Mouse (Mus musculus) forebrain, embryonic 16.5 days (tissue): Measurements from ENCODE around the gene Nlgn2. TPM values are rescaled to one million over a fixed set of nuclear protein-coding genes. Genes with fewer than 3 reads are reported as not detected.

ENCODE experiments used
- ATAC-seq: fragments of 200-750 bp; cut with Nextera tagmentation; 2 replicates; pipeline ENCODE4 v1.8.0; 2017; ENCODE audit warnings: mild to moderate bottlenecking, moderate library complexity
- H3K27ac ChIP-seq: fragments of 300-500 bp; sonication (generic); 2 replicates; pipeline ENCODE4 v1.5.1; 2014; ENCODE audit warnings: low read length, control low read depth
- H3K27me3 ChIP-seq: fragments of 300-500 bp; sonication (generic); replicated peaks from 2 replicates; pipeline ENCODE4 v1.6.1; 2014; ENCODE audit warnings: low read length; ENCODE audit not compliant: control insufficient read depth, insufficient read depth
- H3K36me3 ChIP-seq: fragments of 300-500 bp; sonication (generic); 2 replicates; pipeline ENCODE4 v1.6.1; 2014; ENCODE audit not compliant: control insufficient read depth, insufficient read depth
- H3K4me1 ChIP-seq: fragments of 300-500 bp; sonication (generic); replicated peaks from 2 replicates; pipeline ENCODE4 v1.6.1; 2014; ENCODE audit warnings: low read length; ENCODE audit not compliant: control insufficient read depth, insufficient read depth
- H3K4me2 ChIP-seq: fragments of 300-500 bp; sonication (generic); 2 replicates; pipeline ENCODE4 v1.6.1; 2014; ENCODE audit warnings: mild to moderate bottlenecking, low read length, control low read depth
- H3K4me3 ChIP-seq: fragments of 300-500 bp; sonication (generic); replicated peaks from 2 replicates; pipeline ENCODE4 v1.5.1; 2014; ENCODE audit warnings: mild to moderate bottlenecking, low read length, control low read depth
- H3K9ac ChIP-seq: fragments of 300-500 bp; sonication (generic); replicated peaks from 2 replicates; pipeline ENCODE4 v1.6.1; 2014; ENCODE audit warnings: low read depth, low read length, control low read depth
- H3K9me3 ChIP-seq: fragments of 300-500 bp; sonication (generic); 2 replicates; pipeline ENCODE4 v1.6.1; 2016; ENCODE audit warnings: low read length; ENCODE audit not compliant: control insufficient read depth
- WGBS: fragments of 180-500 bp; shearing (Covaris S2); extraction: QIAGEN DNeasy Blood & Tissue Kit; methylation state at CpG from one replicate; pipeline ENCODE4 v1.1.7; 2014; 5-methylcytosine and 5-hydroxymethylcytosine counted together
- polyA plus RNA-seq: library from polyadenylated mRNA; unstranded; fragments of >200 nt; fragmentation: Nextera tagmentation; extraction: Ambion mirVana; gene quantifications from 2 replicates; pipeline ENCODE4 v1.2.1, GENCODE M21; 2015

The Nlgn2 gene
- 18.7 and 22.8 TPM in 2 replicates for polyA plus RNA-seq

DNA sequence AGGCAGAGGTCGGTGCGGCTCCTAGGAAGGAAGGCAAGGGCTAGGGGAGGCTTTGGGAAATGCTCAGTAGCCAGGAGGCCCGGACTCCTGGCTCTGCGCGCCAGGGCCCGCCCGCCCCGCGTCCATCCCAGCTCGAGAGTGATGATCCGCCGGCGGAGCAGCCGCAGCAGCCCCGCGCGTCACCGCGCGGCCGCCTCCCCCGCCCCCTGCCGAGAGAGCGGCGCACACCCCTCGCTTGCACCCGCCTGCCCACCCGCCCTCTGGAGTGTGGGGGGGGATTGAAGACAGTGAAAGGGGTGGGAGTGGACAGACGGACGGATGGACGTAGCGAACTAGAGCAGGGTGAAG is at the start of gene Nlgn2:
Gene Nlgn2, minus strand, starts transcription at position 181 of the 348 bp plus-strand sequence.
- H3K4me2 ChIP-seq, result peak within 1 kb of the TSS; percentile 93
- H3K4me3 ChIP-seq, result peak within 1 kb of the TSS; percentile 79
- H3K4me1 ChIP-seq, result peaks cover 41% of the 10 kb centered on the region
- peak within 1 kb of the TSS; percentile 90 for H3K27ac ChIP-seq
- WGBS, result under 1% methylated on average over 31 of the region's 32 CpGs
- peak within 1 kb of the TSS; percentile 92 for H3K9ac ChIP-seq
- peaks cover 3% of the 10 kb centered on the region; the same call in 1 of the 2 replicates for H3K36me3 ChIP-seq
- ATAC-seq, result peak; percentile 72
- H3K9me3 ChIP-seq, result no peaks in the 10 kb centered on the region
- H3K27me3 ChIP-seq, result no peaks in the 10 kb centered on the region

- Histone ChIP-seq H3K36me3 (no peaks in the 10 kb centered on the region), H3K4me1 (no peaks in the 10 kb centered on the region), H3K9me3 (no peaks in the 10 kb centered on the region), H3K4me3 (no peak overlapping the region), H3K27ac (no peak overlapping the region), H3K4me2 (no peak overlapping the region), H3K9ac (no peak overlapping the region), H3K27me3 (0 out of 2 replicates have a peak, but pooled peaks cover 2% of the 10 kb centered on the region)
- 74% methylated on average over 8 of the region's 8 CpGs for WGBS
- no peak for ATAC-seq
Measured at GRCm38 (mm10) chr11:69886907-69887635, 49.5 kb upstream of the Nlgn2 start.

- no peak for ATAC-seq
- H3K4me3 ChIP-seq, result no peak overlapping the region
Measured at GRCm38 (mm10) chr11:69884663-69885062, 47.1 kb upstream of the Nlgn2 start.

GRCm38 (mm10) chr11:69884240-69884639 is 46.7 kb upstream of the Nlgn2 start:
- no peak overlapping the region for H3K27ac ChIP-seq
- no peak overlapping the region for H3K9ac ChIP-seq
- no peaks in the 10 kb centered on the region for H3K36me3 ChIP-seq
- H3K4me1 ChIP-seq, result peaks cover 14% of the 10 kb centered on the region
- peaks cover 5% of the 10 kb centered on the region; the same call in 1 of the 2 replicates for H3K27me3 ChIP-seq
- no peak overlapping the region for H3K4me2 ChIP-seq
- H3K9me3 ChIP-seq, result no peaks in the 10 kb centered on the region
- H3K4me3 ChIP-seq, result no peak overlapping the region
- WGBS, result 80% methylated on average over 9 of the region's 9 CpGs
- no peak for ATAC-seq

More at GRCm38 (mm10) chr11:69884663-69885062, 47.1 kb upstream of the Nlgn2 start:
- Histone ChIP-seq H3K4me2 (no peak overlapping the region), H3K9ac (no peak overlapping the region), H3K36me3 (no peaks in the 10 kb centered on the region), H3K27me3 (peaks cover 5% of the 10 kb centered on the region; the same call in 1 of the 2 replicates), H3K4me1 (peaks cover 14% of the 10 kb centered on the region), H3K9me3 (no peaks in the 10 kb centered on the region), H3K27ac (no peak overlapping the region)
- WGBS, result 78% methylated on average over 8 of the region's 8 CpGs

GRCm38 (mm10) chr11:69883527-69884151 is 46.1 kb upstream of the Nlgn2 start:
- WGBS, result 91% methylated on average over 8 of the region's 8 CpGs
- no peak overlapping the region for H3K27ac ChIP-seq

GRCm38 (mm10) chr11:69883066-69883465 is 45.5 kb upstream of the Nlgn2 start:
- H3K36me3 ChIP-seq, result no peaks in the 10 kb centered on the region
- H3K4me3 ChIP-seq, result no peak overlapping the region
- peaks cover 5% of the 10 kb centered on the region; the same call in 1 of the 2 replicates for H3K27me3 ChIP-seq
- H3K9me3 ChIP-seq, result no peaks in the 10 kb centered on the region
- no peak for ATAC-seq
- 63% methylated on average over 4 of the region's 4 CpGs for WGBS
- no peak overlapping the region for H3K27ac ChIP-seq
- H3K9ac ChIP-seq, result no peak overlapping the region
- peaks cover 14% of the 10 kb centered on the region for H3K4me1 ChIP-seq
- H3K4me2 ChIP-seq, result no peak overlapping the region

More at GRCm38 (mm10) chr11:69883527-69884151, 46.1 kb upstream of the Nlgn2 start:
- ATAC-seq, result no peak
- no peak overlapping the region for H3K9ac ChIP-seq
- no peaks in the 10 kb centered on the region for H3K36me3 ChIP-seq
- no peaks in the 10 kb centered on the region for H3K9me3 ChIP-seq
- peaks cover 14% of the 10 kb centered on the region for H3K4me1 ChIP-seq
- H3K4me2 ChIP-seq, result no peak overlapping the region
- H3K27me3 ChIP-seq, result peaks cover 5% of the 10 kb centered on the region; the same call in 1 of the 2 replicates
- no peak overlapping the region for H3K4me3 ChIP-seq

GRCm38 (mm10) chr11:69881787-69882670 is 44.4 kb upstream of the Nlgn2 start:
- ATAC-seq, result no peak
- Histone ChIP-seq H3K36me3 (no peaks in the 10 kb centered on the region), H3K9ac (no peak overlapping the region), H3K27ac (no peak overlapping the region), H3K4me1 (peaks cover 16% of the 10 kb centered on the region), H3K4me3 (peak overlapping the region; percentile 44; the same call in 1 of the 2 replicates), H3K27me3 (peaks cover 5% of the 10 kb centered on the region; the same call in 1 of the 2 replicates), H3K9me3 (no peaks in the 10 kb centered on the region), H3K4me2 (peak overlapping the region; percentile 72)
- WGBS, result 56% methylated on average over 21 of the region's 21 CpGs

DNA sequence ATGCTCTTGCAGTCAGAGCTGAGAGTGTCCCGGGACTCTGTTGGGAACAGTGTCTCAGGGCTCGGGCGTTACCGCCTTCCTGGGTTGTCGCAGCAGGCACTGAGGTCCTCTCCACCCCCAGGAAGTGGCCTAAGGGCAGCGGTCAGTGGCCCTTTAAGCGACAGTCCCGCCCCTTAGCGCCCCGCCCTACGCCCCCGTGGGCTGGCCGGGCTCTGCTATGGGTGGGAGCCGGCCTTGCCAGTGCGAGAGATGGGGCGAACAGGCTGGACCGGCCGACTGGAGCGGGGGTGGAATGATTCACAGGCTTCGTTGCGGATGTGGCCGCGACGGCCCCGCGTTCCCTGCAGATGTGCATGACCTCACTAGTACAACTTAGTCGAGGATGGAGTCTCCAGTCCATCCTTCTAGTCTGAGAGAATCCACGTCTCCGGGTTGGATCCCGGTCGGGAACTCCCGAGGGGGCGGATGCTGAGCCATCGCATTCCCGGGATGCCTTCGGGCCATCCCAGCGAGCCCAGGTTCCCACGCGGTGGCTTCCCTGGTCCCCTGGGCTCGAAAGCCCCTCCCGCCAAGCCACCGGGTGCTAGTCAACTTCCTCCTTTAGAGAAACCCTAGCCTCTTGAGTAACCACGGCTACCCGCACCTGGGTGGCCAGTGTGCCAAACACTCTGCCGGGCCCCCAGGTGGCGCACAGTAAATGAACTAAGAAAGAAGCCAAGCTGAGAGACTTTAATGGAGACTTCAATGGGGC is 43.4 kb upstream of the Nlgn2 start, which contains the start of gene Kctd11:
Gene Kctd11, minus strand, starts transcription at position 554 of the 751 bp plus-strand sequence.
- H3K36me3 ChIP-seq, result no peaks in the 10 kb centered on the region
- peaks cover 5% of the 10 kb centered on the region; the same call in 1 of the 2 replicates for H3K27me3 ChIP-seq
- H3K27ac ChIP-seq, result 0 out of 2 replicates have a peak within 1 kb of the TSS, but pooled peaks have one; percentile 16
- H3K9ac ChIP-seq, result peak within 1 kb of the TSS; percentile 59
- peak within 1 kb of the TSS; percentile 44 for H3K4me3 ChIP-seq
- WGBS, result under 1% methylated on average over 46 of the region's 46 CpGs
- ATAC-seq, result peak; percentile 78
- peaks cover 16% of the 10 kb centered on the region for H3K4me1 ChIP-seq
- peak within 1 kb of the TSS; percentile 72 for H3K4me2 ChIP-seq
- no peaks in the 10 kb centered on the region for H3K9me3 ChIP-seq
